Mouse (Mus musculus): Measurements from ENCODE around the gene Txn2. TPM values are rescaled to one million over a fixed set of nuclear protein-coding genes. Genes with fewer than 3 reads are reported as not detected.

Gene Txn2
- total RNA-seq (2021): 100 to 1,000 TPM; 119 to 136 TPM
- long read RNA-seq, experiment 1, transcript Txn2-201 (4 exons, 1,298 nt): major isoform, 139 of 146 reads
- long read RNA-seq, experiment 1, partial matches to known transcripts: 0 of 146 reads
- long read RNA-seq, experiment 1, other reads (novel, unspliced or antisense): 4 of 146 reads
- long read RNA-seq, experiment 2, transcript Txn2-204 (3 exons, 2,049 nt): minor isoform, 5 of 212 reads
- long read RNA-seq, experiment 2, transcript Txn2-201 (4 exons, 1,298 nt): major isoform, 202 of 212 reads
- long read RNA-seq, experiment 2, partial matches to known transcripts: 4 of 212 reads
- long read RNA-seq, experiment 2, other reads (novel, unspliced or antisense): 1 of 212 reads

- peak within 1 kb of the TSS; percentile 99 for H3K27ac ChIP-seq
- peak within 1 kb of the TSS; percentile 78 for H3K4me3 ChIP-seq
- DNase-seq (ENCODE audit: low spot score in 2 of 2): peak; percentile 97 to 100
- peak; percentile 47 for TF ChIP-seq CTCF (conservative IDR thresholded peaks at IDR 0.05)
Measured at GRCm38 (mm10) chr15:77928673-77929331, at the start of gene Txn2. Gene Txn2 (minus strand): TSS chr15:77929006.

DNA sequence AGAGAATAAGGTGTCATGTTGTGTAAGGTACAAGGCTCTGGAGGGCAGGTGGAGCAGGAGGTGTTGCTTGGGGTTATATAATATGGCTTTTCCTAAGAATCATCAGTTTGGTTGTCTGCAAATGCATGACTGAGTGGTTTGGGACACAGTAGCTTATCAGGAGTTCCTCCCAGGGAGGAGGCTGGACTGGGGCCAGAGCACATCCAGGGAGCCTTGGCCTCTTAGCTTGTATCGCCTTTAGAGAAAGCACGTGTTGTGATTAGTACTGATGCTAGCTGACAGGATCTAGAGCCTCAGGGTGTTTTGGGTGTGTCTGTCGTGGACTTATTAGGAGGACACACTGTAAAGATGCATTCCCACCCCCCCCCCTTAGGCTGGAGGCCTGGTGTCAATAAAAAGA lies 48.9 kb upstream of the Txn2 start:
- Histone ChIP-seq H3K27ac (no peak overlapping the region), H3K4me3 (no peak overlapping the region)
- DNase-seq (ENCODE audit: low spot score in 2 of 2): no peak
- TF ChIP-seq CTCF (conservative IDR thresholded peaks at IDR 0.05): no peak

GRCm38 (mm10) chr15:77974165-77974841 lies 45.5 kb upstream of the Txn2 start:
- no peak overlapping the region for H3K4me3 ChIP-seq
- no peak for DNase-seq (ENCODE audit: low spot score in 2 of 2)
- no peak for TF ChIP-seq CTCF (conservative IDR thresholded peaks at IDR 0.05)

DNA sequence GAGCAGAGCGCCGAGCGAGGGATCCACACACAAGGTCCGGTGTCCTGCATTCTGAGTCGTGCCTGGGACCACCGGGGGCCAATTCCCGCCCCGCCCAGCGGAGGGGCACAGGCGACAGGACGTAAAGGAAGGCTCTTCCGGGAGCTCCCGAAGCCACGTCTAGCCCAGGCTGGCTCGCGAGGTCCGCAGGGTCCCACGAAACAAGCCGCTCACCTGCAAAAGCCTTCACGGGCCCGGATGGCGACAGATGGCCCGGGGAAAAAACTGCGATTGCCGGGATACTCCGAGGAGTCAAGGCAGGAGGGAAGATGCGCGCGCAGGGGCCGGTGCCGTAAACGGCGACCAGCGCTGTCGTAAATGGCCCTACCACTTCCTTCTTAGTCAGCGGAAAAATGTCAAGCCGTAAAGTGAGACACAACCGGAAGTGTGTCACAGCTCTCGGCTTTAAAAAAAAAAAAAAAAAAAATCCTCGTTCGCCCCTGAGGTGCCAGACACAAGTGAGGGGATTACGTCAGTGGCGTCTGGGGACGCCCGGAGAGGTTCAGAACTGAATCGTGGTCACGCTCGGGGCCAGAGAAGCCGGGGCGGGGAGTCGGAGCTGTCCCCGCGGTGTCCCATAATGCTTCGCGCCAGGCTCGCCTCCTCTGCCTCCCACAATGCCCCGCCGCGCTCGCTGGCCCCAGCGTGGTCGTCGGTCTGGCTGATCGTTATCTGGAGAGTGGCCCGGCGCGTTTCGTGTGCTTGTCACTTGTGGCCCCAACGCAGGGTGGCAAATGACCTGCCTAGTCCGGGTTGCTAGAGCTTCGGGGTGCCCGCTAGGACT lies 41.9 kb upstream of the Txn2 start, which contains the start of gene Eif3d:
Gene Eif3d, minus strand, starts transcription at position 344 of the 823 bp plus-strand sequence.
- Histone ChIP-seq H3K27ac (peak within 1 kb of the TSS; percentile 100), H3K4me3 (peak within 1 kb of the TSS; percentile 97)
- DNase-seq (ENCODE audit: low spot score in 2 of 2): peak; percentile 96
- TF ChIP-seq CTCF (conservative IDR thresholded peaks at IDR 0.05): peak; percentile 26; the same call in 1 of the 2 replicates

More at GRCm38 (mm10) chr15:77974165-77974841, 45.5 kb upstream of the Txn2 start:
- no peak overlapping the region for H3K27ac ChIP-seq

GRCm38 (mm10) chr15:77969940-77970469 lies 41.2 kb upstream of the Txn2 start:
- DNase-seq (ENCODE audit: low spot score in 2 of 2): no peak
- no peak for TF ChIP-seq CTCF (conservative IDR thresholded peaks at IDR 0.05)
- peak overlapping the region; percentile 97 for H3K4me3 ChIP-seq
- peak overlapping the region; percentile 100 for H3K27ac ChIP-seq

DNA sequence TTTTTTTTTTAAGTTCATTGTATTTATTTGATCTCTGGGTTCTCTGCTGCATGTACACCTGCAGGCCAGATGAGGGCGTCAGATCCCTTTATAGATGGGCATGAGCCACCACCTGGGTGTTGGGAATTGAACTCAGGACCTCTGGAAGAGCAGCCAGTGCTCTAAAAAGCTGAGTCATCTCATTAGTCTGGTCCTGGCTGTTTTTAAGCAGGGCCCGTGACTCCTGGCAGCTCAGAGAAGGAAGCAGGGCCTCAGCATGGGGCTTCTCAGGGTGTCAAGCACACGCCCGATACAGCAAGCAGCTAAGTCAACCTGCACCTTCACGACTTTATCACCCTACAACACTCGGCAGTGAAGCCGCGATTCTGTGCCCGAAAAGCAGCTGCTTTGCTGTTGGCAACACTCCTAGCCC lies 36.3 kb upstream of the Txn2 start:
- TF ChIP-seq CTCF (conservative IDR thresholded peaks at IDR 0.05): peak; percentile 49
- no peak overlapping the region for H3K4me3 ChIP-seq
- no peak for DNase-seq (ENCODE audit: low spot score in 2 of 2)
- no peak overlapping the region for H3K27ac ChIP-seq

DNA sequence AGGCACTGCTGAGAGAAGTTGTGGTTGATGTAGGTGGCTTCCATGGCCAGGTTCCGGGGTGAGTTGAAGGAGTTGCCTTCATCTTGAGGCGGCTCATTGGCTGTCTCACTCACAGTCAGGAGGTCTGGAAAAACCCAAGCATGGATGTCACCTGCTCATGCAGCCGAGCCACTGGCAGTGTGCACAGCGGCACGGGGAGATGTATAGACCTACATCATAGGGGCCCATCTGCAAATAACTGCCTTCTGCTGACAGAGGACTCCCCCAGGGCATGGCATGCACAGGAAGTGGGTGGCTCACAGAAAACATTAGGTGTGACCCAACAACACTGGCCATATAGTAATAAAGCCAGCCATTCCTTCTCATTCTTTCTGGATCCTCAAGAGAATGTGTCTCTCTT lies 33.6 kb upstream of the Txn2 start:
- Histone ChIP-seq H3K27ac (no peak overlapping the region), H3K4me3 (no peak overlapping the region)
- DNase-seq (ENCODE audit: low spot score in 2 of 2): no peak
- TF ChIP-seq CTCF (conservative IDR thresholded peaks at IDR 0.05): no peak

- TF ChIP-seq CTCF (conservative IDR thresholded peaks at IDR 0.05): no peak
- Histone ChIP-seq H3K27ac (no peak overlapping the region), H3K4me3 (no peak overlapping the region)
- DNase-seq (ENCODE audit: low spot score in 2 of 2): no peak
Measured at GRCm38 (mm10) chr15:77960693-77961092, 31.9 kb upstream of the Txn2 start.

DNA sequence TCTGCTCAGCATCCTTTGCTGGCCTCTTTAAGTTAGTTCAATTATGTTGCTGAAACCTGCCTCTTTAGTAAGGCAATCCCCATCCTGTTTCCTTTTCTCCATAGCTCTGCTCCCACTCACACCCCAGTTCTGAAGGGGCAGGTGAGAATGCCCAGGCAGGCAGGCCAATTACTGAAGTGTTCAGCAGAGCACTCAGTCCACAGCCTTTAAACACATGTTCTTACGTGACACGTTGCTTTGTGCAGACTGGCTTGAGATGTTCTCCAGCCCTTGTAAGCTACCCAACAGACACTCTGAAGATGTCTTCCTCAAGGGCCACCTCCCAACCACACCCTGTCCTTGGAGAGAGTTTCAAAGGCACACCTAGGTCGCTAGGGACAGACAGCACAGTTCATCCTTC lies 29.3 kb upstream of the Txn2 start:
- no peak for DNase-seq (ENCODE audit: low spot score in 2 of 2)
- Histone ChIP-seq H3K27ac (no peak overlapping the region), H3K4me3 (no peak overlapping the region)
- no peak for TF ChIP-seq CTCF (conservative IDR thresholded peaks at IDR 0.05)

DNA sequence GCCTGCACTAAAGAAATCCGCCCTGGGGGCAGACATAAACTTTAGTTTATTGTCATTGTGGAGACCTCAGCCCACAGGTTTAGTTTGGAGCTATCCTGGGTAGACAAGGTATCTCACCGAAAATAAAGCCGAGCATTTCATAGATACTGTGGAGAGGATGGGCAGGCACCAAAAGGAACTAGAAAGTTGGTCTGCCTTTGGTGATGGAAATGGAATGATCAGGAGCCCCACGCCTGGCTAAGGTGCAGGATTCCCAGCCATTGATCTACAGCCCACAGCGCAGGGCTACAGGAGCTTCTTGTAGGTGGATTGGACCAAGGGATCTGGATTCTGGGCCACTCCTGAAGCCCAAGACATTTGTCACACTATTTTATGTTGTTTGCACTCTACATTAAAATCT lies 28.8 kb upstream of the Txn2 start:
- no peak overlapping the region for H3K27ac ChIP-seq
- no peak for DNase-seq (ENCODE audit: low spot score in 2 of 2)
- no peak overlapping the region for H3K4me3 ChIP-seq
- no peak for TF ChIP-seq CTCF (conservative IDR thresholded peaks at IDR 0.05)

DNA sequence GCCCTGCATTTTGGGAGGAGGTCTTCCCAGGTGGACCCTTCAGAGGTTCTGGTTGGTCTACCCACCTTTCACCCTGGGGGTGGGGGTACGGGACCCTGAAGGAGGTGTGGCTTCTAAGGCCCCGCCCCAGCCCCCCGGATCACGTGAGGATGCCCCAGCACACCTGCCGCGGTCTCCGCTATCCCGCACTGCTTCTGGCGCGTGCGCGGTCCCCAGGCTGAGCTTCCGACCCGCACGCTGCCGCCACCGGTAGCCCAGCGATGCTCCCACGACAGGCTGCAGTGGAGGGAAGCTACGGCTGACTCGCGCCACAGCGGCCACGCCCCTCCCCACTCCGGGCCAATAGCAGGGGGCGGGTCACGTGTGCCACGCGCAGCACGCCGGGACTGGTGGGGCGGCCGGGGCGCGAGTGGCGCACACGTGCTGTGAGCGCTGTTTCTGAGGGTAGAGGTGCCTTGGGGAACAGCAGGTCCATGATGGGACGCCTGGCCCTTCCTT lies 27.6 kb upstream of the Txn2 start, which contains the start of gene Foxred2:
Gene Foxred2, minus strand, starts transcription at position 319 of the 498 bp plus-strand sequence.
- peak within 1 kb of the TSS; percentile 60 for H3K4me3 ChIP-seq
- peak within 1 kb of the TSS; percentile 61 for H3K27ac ChIP-seq
- peak; percentile 73 for TF ChIP-seq CTCF (conservative IDR thresholded peaks at IDR 0.05)
- peak; percentile 87 for DNase-seq (ENCODE audit: low spot score in 2 of 2)

All from layer of hippocampus, adult 2 months (tissue).